Mouse (Mus musculus) c-Kit-negative CD71-positive TER-119-positive erythroid progenitor cells, embryonic 14.5 days (primary cell): ENCODE data around the gene Cradd.

ENCODE experiments used
- DNase-seq: peaks from one replicate; pipeline ENCODE4 v3.0.0-alpha.2; 2013; ENCODE audit warnings: low read depth, low spot score

Cradd gene

DNA sequence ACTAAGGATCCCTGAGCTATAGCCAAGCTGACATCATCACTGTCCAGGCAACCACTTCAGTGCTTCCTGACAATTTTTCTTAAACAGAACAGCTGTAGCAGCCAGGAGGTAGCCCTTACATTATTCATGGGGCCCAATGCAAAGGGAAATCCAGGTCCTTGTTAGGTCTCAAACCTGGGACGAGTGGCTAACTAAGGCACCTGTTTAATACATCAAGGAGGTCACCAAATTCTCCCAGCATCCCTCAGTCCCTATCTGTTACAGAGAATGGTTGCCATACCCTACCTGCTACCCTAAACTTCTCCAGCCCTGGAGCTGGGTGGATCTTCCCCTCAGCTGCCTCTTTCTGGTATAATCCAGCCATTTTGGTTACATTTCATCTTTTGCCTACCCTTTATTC lies 10.9 kb upstream of the Cradd start:
- DNase-seq = no peak

DNA sequence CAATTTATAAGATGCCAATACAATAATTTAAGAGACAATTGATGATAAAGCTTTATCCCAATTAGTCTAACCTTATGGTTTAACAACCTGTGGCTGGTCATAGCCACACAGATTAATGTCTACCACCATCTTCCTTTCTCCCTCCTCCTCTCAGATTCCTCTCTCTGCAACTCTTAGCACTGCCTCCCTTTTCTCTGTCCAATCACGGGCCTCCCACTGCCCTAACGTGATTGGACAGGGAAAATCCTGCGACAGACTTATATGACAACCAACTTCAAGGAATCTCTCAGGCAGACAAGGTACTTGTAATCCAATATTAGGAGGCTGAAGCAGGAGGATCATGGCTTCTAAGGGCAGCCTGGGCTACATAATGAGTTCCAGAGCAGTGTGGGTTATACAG lies 8.7 kb upstream of the Cradd start:
- no peak for DNase-seq

DNA sequence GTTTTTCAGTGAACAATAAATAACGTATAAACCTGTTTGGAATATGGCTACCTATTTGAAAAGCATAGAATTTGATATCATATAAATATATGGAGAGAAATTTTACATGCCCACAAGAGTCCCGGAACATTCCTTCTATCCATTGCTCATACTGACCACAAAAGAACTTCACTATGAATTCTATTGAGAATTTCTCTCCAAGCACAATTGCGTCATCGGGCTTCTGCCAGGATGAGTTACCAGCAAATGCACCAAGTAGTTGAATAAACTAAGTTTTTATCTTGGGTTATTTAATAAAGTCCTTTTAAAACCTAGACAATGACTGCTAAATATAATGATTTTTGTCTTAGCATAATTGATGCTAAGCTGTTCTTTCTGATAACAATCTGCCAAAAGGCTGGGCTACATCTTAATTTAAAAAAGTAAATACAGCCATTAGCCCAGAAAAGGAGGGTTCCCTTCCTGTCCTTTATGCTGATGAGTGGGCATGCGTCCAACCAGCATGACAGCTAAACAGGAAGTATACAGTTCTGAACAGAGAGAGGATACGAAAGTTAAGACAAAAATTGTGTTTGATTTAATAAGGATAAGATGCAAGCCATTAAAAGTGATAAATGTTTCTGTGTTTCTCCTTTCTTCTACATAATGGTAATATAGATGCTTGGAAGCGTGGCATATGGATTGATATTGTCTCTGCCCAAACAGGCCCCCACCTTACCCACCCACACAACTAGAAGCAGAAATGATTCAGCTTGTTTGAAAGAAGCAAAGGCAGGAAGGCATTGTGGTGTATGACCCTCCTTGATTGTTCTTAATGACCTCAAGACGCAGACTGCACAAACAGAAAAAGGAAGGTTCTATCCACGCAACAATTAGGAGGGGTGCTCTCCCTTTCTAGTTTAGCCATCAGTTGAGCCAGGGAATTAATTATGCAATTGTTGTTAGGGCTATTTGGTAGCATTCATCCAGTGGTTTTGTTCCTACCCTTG lies 6.7 kb upstream of the Cradd start:
- no peak for DNase-seq

DNA sequence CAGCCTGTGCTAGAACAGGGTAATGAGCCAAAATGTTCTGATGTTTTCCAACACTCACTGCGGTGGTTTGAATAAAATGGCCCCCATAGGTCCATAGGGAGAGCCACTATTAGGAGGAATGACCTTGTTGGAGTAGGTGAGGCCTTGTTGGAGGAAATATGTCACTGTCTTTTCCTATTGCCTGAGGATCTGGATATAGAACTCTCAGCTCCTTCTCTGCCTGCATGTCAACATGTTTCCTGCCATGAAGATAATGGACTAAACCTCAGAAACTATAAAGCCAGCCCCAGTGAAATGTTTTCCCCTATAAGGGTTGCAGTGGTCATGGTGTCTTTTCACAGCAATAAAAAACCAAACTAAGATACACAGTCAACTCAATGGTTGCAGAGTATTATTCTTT lies 6.0 kb upstream of the Cradd start:
- DNase-seq = no peak

GRCm38 (mm10) chr10:95324278-95324631 lies 322 bp upstream of the Cradd start:
- DNase-seq = no peak

DNA sequence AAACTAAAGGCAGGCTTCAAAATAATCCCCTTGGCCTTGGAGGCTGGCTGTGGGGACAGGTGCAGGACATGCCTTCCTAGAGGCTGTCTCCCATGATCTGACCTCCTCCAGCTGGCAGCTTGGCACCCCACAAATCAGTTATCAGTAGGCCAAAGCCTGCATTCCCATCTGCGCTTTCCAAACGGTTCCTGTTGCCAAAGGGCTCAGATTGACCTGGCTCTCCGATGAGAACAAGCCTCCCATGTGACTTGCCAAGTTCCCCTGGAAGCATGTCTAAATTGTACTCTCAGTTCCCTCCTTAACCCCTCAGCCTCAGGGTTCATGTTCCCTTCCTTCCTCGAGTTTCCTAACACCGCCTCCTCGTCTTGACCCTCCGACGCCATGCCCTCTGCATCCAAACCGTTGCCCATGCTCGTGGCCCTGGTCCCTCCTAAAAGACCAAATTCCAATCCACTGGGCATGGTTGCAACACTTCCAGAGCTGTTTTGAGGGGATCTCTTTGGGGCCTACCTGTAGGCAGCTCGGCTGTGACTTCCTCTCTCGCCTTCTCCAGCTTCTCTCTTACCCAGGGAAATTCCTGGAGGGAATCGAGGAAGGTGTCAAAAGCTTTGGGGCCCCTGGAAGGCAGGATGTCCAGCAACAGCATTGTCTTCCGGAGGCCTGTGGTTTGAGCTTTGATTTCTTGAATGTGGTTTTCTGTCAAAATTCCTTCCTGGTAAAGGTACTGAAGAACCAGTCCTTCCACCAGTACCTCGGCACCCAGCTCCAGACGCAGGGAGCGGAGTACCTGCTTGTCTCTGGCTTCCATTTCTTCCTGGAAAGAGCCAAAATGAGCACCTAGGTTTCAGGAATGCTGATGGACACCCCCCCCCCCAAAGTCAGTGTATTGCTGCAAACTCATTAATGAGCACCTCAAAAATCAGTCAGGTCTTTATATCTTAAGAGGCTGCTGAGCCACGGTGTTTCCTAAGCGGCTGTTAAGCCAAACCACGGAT lies 1.6 kb downstream of the Cradd start:
- no peak for DNase-seq

- DNase-seq = no peak
These were observed 4.9 kb downstream of the Cradd start for GRCm38 (mm10) chr10:95319001-95319400.

GRCm38 (mm10) chr10:95318392-95318708 lies 5.6 kb downstream of the Cradd start:
- no peak for DNase-seq

DNA sequence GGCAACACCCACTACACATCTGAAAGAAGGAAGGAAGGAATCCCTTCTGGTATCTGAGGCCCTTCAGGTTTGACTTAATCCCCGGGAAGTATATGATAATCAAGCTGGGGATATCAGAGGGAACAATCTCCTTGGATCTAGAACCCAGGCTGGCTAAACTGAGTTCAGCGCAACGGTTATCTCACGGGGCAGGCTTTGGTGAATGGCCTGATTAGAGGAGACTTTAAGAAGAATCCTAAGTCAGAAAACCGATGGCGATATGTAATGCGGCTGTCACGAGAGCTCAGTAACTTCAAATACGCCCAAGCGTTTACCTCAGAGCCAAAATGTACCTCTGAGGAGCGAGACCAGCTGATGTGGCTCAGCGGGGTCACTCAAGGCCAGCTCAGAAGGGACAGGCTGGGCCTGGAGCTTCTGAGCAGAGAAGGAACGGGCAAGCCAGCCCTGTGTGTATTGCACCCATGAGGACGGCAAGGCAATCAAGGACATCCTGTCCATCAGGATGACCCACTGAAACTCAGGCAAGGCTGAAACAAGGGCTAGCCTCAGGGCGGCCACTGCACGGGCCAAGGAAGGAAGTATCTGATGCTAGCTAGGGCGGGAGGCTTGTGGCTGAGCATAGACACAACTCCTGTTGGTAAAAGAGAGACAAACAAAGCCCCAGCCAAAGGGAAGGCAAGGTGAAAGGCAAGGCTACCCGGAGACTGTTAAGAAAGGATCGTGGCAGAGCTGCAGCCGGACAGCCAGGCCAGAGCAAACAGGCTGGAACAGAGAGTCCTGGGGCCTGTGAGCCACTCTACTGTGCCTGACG lies 6.1 kb downstream of the Cradd start:
- DNase-seq = no peak

GRCm38 (mm10) chr10:95317091-95317490 lies 6.8 kb downstream of the Cradd start:
- DNase-seq = no peak

GRCm38 (mm10) chr10:95316675-95317074 lies 7.3 kb downstream of the Cradd start:
- no peak for DNase-seq

- no peak for DNase-seq
These were observed 8.0 kb downstream of the Cradd start for GRCm38 (mm10) chr10:95315801-95316474.

GRCm38 (mm10) chr10:95315321-95315720 lies 8.6 kb downstream of the Cradd start:
- no peak for DNase-seq

DNA sequence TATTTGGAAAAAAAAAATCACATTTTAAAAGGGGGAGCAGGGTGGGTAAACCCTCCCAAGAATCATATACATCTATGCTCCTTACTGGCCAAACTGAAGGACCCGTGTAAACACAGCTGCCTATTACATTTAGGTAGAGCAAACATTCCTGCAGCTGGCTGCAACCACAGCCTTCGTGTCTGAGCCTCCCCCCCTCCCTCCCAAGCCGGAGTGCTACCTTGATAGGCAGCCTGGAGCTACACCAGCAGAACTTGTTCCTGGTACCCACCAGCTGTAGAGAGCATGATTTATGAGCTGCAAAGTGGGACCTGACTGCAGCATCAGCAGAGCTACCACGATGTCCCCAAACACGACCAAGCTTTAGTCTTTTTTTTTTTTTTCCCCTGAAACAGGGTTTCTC lies 9.9 kb downstream of the Cradd start:
- DNase-seq = no peak

DNA sequence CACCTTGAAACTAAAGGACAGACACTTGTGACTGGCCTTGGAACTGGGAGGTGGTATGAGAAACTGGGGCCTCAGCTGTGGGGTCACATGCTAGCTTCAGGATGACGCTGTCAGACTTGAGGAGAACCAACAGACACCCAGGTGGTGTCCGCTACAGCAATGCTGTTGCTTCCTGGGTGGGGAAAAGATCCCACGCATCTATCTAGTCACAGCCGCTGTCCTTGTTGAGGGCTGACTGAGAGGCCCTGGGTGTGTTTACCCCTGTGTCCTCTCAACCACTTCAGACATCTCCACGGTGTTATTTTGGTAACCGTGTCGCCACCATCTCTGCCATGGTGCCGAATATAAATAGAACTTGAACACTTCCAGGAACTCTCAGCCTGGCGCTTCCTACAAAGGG lies 10.4 kb downstream of the Cradd start:
- DNase-seq = no peak

DNA sequence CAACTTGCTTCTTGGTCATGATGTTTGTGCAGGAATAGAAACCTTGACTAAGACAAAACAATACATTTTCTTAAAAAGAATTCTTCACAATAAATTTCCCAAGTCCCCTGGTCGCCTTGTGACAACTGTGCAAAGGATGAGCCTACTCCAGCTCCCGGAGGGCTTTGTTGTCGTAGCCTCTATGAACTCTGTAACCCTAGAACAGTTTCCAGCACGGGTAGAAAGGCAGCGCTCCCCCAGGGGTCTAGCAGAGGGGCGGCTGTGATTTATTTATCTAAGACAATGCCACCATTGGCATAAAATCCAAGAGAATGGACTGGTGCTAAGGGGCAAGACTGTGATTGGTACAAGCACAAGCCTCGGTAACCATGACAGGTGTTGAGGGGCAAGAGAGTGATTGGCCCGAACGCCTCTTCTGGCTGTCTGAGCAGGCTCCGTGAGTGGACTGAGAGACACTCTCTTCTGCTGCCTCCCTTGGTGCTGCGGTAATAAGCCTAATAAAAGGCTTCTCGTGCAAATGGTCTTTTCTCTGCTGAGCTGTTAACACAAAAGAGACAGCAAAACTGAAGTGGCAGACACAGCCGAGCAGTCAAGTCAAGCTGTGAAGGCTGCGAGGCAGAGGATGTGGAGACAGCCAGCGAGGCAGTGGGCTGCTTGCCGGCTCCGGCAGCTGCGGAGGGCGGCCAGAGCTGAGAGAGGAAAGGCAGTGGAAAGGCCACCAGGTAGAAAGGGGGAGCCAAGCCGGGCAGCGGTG lies 13.1 kb downstream of the Cradd start:
- DNase-seq = no peak

DNA sequence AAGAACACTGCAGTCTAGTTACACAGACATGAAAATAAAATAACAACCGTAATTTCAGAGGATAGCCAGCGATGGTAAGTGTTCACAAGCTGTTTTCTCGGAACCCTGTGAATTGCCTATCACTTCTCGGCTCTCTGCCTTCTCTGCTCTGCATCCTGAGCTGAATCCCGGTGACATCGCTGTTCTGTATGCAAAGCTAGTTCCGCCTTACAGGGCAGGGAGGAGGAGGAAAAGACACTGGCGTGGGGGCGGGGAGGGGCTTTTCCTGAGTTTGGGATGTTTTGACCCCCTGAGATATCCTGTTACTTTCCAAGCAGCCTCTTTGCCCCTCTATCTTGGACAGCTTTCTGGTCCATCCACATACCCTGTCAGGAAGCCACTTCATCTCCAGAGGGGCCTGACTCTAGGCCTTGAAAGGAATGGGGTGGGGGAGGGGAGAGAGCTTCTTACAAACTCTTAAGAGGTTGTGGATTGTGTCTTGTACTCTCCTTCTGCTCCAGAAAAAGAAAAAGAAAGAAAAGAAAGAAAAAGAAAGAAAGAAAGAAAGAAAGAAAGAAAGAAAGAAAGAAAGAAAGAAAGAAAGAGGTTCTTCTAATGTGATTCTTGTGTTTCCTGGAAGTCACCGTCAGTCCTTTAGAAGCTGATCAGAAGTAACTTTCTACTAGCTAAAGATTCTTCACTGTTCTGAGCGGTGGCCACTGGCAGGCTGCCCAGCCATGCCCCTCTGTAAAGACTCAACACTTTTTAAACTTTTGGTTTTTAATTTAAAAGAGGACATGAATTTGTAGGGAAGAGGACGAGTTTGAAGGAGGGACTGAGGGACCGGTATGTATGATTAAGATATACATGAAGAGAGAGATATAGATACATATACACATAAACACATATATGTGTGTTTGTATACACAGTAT lies 14.3 kb downstream of the Cradd start:
- no peak for DNase-seq

GRCm38 (mm10) chr10:95308991-95309390 lies 14.9 kb downstream of the Cradd start:
- no peak for DNase-seq

DNA sequence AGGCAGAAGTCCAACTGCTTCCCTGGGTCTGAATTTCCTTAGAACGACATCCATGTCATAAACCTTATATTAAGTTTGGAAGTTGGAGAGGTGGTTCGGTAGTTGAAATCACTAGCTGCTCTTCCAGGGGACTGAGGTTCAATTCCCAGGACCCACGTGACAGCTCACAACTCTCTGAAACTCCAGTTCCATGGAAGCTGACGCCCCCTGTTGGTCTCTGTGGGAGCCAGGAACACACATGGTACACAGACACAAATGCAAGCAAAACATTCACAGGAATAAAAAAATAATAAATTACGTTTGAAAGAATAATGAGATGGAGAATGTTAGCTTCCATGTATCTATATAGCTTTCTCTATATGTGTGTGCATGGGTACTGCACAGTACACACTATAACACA lies 16.0 kb downstream of the Cradd start:
- no peak for DNase-seq
